Mouse (Mus musculus): Measurements from ENCODE around the gene Olfr644.

- TF ChIP-seq CTCF (IDR thresholded peaks at IDR 0.05; ENCODE audit: borderline replicate concordance, control insufficient read depth, extremely low read depth, insufficient read depth, low read length, poor library complexity) (no peak), POLR2A (IDR thresholded peaks at IDR 0.05; ENCODE audit: control insufficient read depth, extremely low read depth, insufficient read depth, low read length, poor library complexity) (no peak)
These were observed 44.7 kb downstream of the Olfr644 start for GRCm38 (mm10) chr7:104026978-104027377.

All from thymus, adult 2 months (tissue).